Mouse (Mus musculus) kidney, postnatal 0 days (tissue): Measurements from ENCODE around the gene Krt81. TPM values are rescaled to one million over a fixed set of nuclear protein-coding genes. Genes with fewer than 3 reads are reported as not detected.

Experiments
- ATAC-seq: fragments of 200-750 bp; cut with Nextera tagmentation; replicated peaks from 2 replicates; pipeline ENCODE4 v1.8.0; 2017; ENCODE audit warnings: low read depth, moderate number of reproducible peaks, moderate TSS enrichment, moderate library complexity; ENCODE audit not compliant: low FRiP score
- DNase-seq: peaks from one replicate; pipeline ENCODE4 v3.0.0-alpha.2; 2016; ENCODE audit warnings: low spot score
- H3K27ac ChIP-seq: fragments of 300-500 bp; sonication (generic); 2 replicates; pipeline ENCODE4 v1.5.1; 2014; ENCODE audit warnings: mild to moderate bottlenecking
- H3K27me3 ChIP-seq: fragments of 300-500 bp; sonication (generic); 2 replicates; pipeline ENCODE4 v1.6.1; 2014; ENCODE audit warnings: low read length, mixed read lengths; ENCODE audit not compliant: insufficient read depth
- H3K36me3 ChIP-seq: fragments of 300-500 bp; sonication (generic); 2 replicates; pipeline ENCODE4 v1.6.1; 2014; ENCODE audit warnings: low read length, mixed read lengths; ENCODE audit not compliant: insufficient read depth
- H3K4me1 ChIP-seq: fragments of 300-500 bp; sonication (generic); replicated peaks from 2 replicates; pipeline ENCODE4 v1.6.1; 2014; ENCODE audit warnings: antibody characterized with exemption, low read length, mixed read lengths; ENCODE audit not compliant: insufficient read depth
- H3K4me2 ChIP-seq: fragments of 300-500 bp; sonication (generic); 2 replicates; pipeline ENCODE4 v1.6.1; 2014; ENCODE audit warnings: mild to moderate bottlenecking, low read length, moderate library complexity, mixed read lengths
- H3K4me3 ChIP-seq: fragments of 300-500 bp; sonication (generic); replicated peaks from 2 replicates; pipeline ENCODE4 v1.5.1; 2014; ENCODE audit warnings: low read depth, low read length
- H3K9ac ChIP-seq: fragments of 300-500 bp; sonication (generic); 2 replicates; pipeline ENCODE4 v1.6.1; 2014; ENCODE audit warnings: low read depth, low read length
- H3K9me3 ChIP-seq: fragments of 300-500 bp; sonication (generic); replicated peaks from 2 replicates; pipeline ENCODE4 v1.6.1; 2016; ENCODE audit warnings: low read length, inconsistent platforms, mixed read lengths
- CTCF ChIP-seq: IDR thresholded peaks from 2 replicates; pipeline ENCODE4 v1.5.1; 2016; ENCODE audit warnings: antibody characterized with exemption, low read depth, mild to moderate bottlenecking, moderate library complexity
- WGBS: fragments of 180-500 bp; shearing (Covaris S2); extraction: QIAGEN DNeasy Blood & Tissue Kit; methylation state at CpG from one replicate; pipeline ENCODE4 v1.1.7; 2014; 5-methylcytosine and 5-hydroxymethylcytosine counted together
- polyA plus RNA-seq: library from polyadenylated mRNA; unstranded; fragments of >200 nt; fragmentation: Nextera tagmentation; extraction: Ambion mirVana; gene quantifications from 2 replicates; pipeline ENCODE4 v1.2.1, GENCODE M21; 2015

The Krt81 gene
- polyA plus RNA-seq, 1 experiment from 2014 or later: not detected

- Histone ChIP-seq H3K4me1 (no peaks in the 10 kb centered on the region), H3K4me2 (no peak overlapping the region), H3K36me3 (no peaks in the 10 kb centered on the region), H3K27ac (no peak overlapping the region), H3K9ac (no peak overlapping the region), H3K4me3 (no peak overlapping the region), H3K27me3 (no peaks in the 10 kb centered on the region), H3K9me3 (no peaks in the 10 kb centered on the region)
- 95% methylated on average over 6 of the region's 6 CpGs for WGBS
- no peak for ATAC-seq
- DNase-seq: no peak
- TF ChIP-seq CTCF: no peak
These were observed 30.2 kb upstream of the Krt81 start for GRCm38 (mm10) chr15:101493713-101494112.

- no peaks in the 10 kb centered on the region for H3K4me1 ChIP-seq
- no peak overlapping the region for H3K4me2 ChIP-seq
- ATAC-seq: no peak
- H3K27ac ChIP-seq: no peak overlapping the region
- DNase-seq: no peak
- H3K4me3 ChIP-seq: no peak overlapping the region
- no peaks in the 10 kb centered on the region for H3K27me3 ChIP-seq
- no peak overlapping the region for H3K9ac ChIP-seq
- WGBS: 18% methylated on average over 8 of the region's 8 CpGs
- TF ChIP-seq CTCF: no peak
- no peaks in the 10 kb centered on the region for H3K36me3 ChIP-seq
- no peaks in the 10 kb centered on the region for H3K9me3 ChIP-seq
These were observed 29.2 kb upstream of the Krt81 start for GRCm38 (mm10) chr15:101492718-101493117.

- ATAC-seq: no peak
- Histone ChIP-seq H3K4me1 (no peaks in the 10 kb centered on the region), H3K27me3 (no peaks in the 10 kb centered on the region), H3K9ac (no peak within 1 kb of the TSS), H3K4me3 (no peak within 1 kb of the TSS), H3K36me3 (no peaks in the 10 kb centered on the region), H3K9me3 (no peaks in the 10 kb centered on the region), H3K27ac (no peak within 1 kb of the TSS), H3K4me2 (no peak within 1 kb of the TSS)
- TF ChIP-seq CTCF: no peak
- DNase-seq: no peak
- WGBS: 59% methylated on average over 6 of the region's 6 CpGs
These were observed 27.9 kb upstream of the Krt81 start, which contains the start of gene Krt83 for GRCm38 (mm10) chr15:101491431-101491830. Gene Krt83, minus strand, starts transcription at chr15:101491512.

- no peak for TF ChIP-seq CTCF
- H3K9ac ChIP-seq: no peak overlapping the region
- DNase-seq: no peak
- 82% methylated on average over 11 of the region's 11 CpGs for WGBS
- no peak overlapping the region for H3K4me3 ChIP-seq
- H3K36me3 ChIP-seq: no peaks in the 10 kb centered on the region
- H3K4me1 ChIP-seq: no peaks in the 10 kb centered on the region
- H3K4me2 ChIP-seq: no peak overlapping the region
- ATAC-seq: no peak
- H3K27me3 ChIP-seq: no peaks in the 10 kb centered on the region
- H3K27ac ChIP-seq: no peak overlapping the region
- no peaks in the 10 kb centered on the region for H3K9me3 ChIP-seq
These were observed 22.5 kb upstream of the Krt81 start for GRCm38 (mm10) chr15:101485911-101486635.

GRCm38 (mm10) chr15:101484939-101485338 is 21.4 kb upstream of the Krt81 start:
- Histone ChIP-seq H3K9me3 (no peaks in the 10 kb centered on the region), H3K4me1 (no peaks in the 10 kb centered on the region), H3K27me3 (no peaks in the 10 kb centered on the region), H3K36me3 (no peaks in the 10 kb centered on the region), H3K4me2 (no peak overlapping the region), H3K9ac (no peak overlapping the region), H3K27ac (no peak overlapping the region), H3K4me3 (no peak overlapping the region)
- no peak for ATAC-seq
- DNase-seq: no peak
- 56% methylated on average over 1 of the region's 1 CpGs for WGBS
- TF ChIP-seq CTCF: no peak

- 60% methylated on average over 1 of the region's 1 CpGs for WGBS
- H3K27ac ChIP-seq: no peak overlapping the region
- H3K4me3 ChIP-seq: no peak overlapping the region
- TF ChIP-seq CTCF: no peak
- ATAC-seq (no peak), DNase-seq (peak; percentile 27)
- H3K4me1 ChIP-seq: peaks cover 6% of the 10 kb centered on the region; the same call in 1 of the 2 replicates
- no peaks in the 10 kb centered on the region for H3K27me3 ChIP-seq
- H3K9ac ChIP-seq: no peak overlapping the region
- no peak overlapping the region for H3K4me2 ChIP-seq
- no peaks in the 10 kb centered on the region for H3K9me3 ChIP-seq
- no peaks in the 10 kb centered on the region for H3K36me3 ChIP-seq
These were observed 20.1 kb upstream of the Krt81 start for GRCm38 (mm10) chr15:101483646-101484045.
